Mouse (Mus musculus): ENCODE data around the gene Bloc1s4. TPM values are rescaled to one million over a fixed set of nuclear protein-coding genes. Genes with fewer than 3 reads are reported as not detected.
A peak's percentile ranks its signal among the peaks of the same experiment; 100 is the strongest.
"Not testable (repeated sequence)": the region's sequence is repeated elsewhere in the genome, so short reads cannot be mapped to it uniquely, and the experiment has no call there.

Gene Bloc1s4
- 19.7 and 20.6 TPM in 2 replicates for polyA plus RNA-seq (2016; fragmentation: Nextera tagmentation; extraction: Ambion mirVana)

DNA sequence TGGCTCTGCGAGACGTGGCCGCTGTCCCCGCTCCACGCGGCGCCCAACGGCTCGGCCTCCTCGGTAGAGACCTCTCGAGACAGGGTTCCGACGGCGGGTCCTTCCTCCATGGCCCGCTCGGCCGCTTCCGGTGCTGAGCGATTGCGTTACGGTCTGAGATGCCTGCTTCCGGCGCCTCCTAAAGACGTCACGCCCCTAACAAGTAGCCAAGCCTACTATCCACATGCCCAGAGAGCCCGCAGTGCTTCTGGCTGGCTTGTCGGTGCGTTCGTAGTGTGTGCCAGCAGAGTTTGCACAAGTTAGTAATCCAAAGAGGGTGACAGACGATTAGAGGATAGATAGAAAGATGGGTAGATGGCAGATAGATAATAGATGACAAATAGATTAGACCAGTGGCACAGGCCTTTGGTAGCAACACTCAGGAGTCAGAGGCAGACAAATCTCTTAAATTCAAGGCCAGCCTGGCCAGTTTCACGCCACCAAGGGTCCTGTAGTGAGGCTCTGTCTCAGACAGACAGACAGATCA, at the start of gene Bloc1s4:
Gene Bloc1s4 (minus strand): TSS at position 115 of the 526 bp plus-strand sequence.
- Histone ChIP-seq H3K36me3 (replicated peaks) (peaks cover 5% of the 10 kb centered on the region; the same call in 1 of the 2 replicates), H3K27ac (peak within 1 kb of the TSS; percentile 88), H3K4me3 (peak within 1 kb of the TSS; percentile 74), H3K9me3 (no peaks in the 10 kb centered on the region), H3K4me1 (peaks cover 19% of the 10 kb centered on the region), H3K27me3 (ENCODE audit: poor library complexity, severe bottlenecking) (no peaks in the 10 kb centered on the region)
- DNase-seq (ENCODE audit: extremely low spot score, low spot score): peak; percentile 93
- WGBS: 4% methylated on average over 31 of the region's 31 CpGs

DNA sequence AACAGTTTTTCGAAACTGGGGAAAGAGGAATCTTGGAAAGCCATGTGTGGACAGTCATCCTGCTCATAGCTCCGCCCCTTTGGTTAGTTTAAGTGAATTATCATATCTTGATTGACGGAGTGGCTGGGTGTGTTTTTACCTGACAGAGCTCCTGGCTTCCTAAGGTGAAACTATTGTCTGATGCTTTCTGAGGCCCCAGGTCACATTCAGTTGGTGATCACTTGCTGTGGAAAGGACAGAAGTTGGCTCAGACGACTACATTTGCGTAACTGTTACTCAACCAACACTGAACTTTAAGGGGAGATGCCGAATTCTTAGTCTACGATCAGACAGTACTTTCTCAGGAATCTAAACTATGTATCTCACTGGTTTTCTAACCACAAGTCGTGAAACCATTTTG, 48.8 kb upstream of the Bloc1s4 start:
- Histone ChIP-seq H3K4me3 (peak overlapping the region; percentile 74), H3K27me3 (ENCODE audit: poor library complexity, severe bottlenecking) (peaks cover 10% of the 10 kb centered on the region), H3K27ac (peak overlapping the region; percentile 94), H3K4me1 (peaks cover 20% of the 10 kb centered on the region), H3K9me3 (no peaks in the 10 kb centered on the region), H3K36me3 (replicated peaks) (peaks cover 26% of the 10 kb centered on the region)
- no peak for DNase-seq (ENCODE audit: extremely low spot score, low spot score)
- WGBS: 49% methylated on average over 8 of the region's 8 CpGs

DNA sequence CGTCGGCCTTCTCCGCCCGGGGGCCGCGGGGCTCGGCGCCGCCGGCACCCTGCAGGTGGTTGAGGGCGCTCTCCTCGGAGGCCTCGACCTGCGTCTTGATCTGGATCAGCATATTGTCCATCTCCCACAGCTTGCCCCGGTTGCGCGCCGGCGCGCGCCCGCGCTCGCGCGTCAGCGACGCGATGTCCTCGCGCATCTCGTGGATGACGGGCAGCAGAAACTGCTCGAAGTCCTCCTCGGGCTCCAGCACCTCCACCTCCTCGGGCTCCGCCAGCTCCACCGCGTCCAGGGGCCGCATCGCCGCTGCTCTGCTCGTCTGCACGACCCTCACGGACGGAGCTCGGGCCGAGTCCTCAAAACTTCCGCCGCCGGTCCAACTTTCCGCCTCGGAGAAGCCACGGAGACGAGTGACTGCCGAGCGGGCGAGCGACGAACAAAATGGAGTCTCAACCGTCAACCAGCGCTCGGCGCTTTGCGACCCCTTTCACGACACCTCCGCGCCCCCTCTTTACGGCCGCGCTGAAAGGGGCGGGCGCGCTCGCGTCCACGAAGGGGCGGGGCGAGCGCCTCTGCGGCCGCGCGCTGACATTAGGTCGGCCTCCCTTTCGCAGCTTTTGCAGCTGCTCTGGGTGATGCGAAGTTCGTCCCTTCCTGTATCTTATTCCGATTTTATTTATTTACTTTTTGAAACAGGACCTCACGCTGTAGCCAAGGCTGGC, 48.0 kb upstream of the Bloc1s4 start, which contains the start of gene Mrfap1:
Gene Mrfap1 (minus strand): TSS at position 477 of the 719 bp plus-strand sequence.
- H3K27ac ChIP-seq: peak within 1 kb of the TSS; percentile 94
- H3K4me3 ChIP-seq: peak within 1 kb of the TSS; percentile 74
- peaks cover 26% of the 10 kb centered on the region for H3K36me3 ChIP-seq (replicated peaks)
- peak; percentile 93 for DNase-seq (ENCODE audit: extremely low spot score, low spot score)
- under 1% methylated on average over 90 of the region's 90 CpGs for WGBS
- H3K4me1 ChIP-seq: peaks cover 20% of the 10 kb centered on the region
- H3K27me3 ChIP-seq (ENCODE audit: poor library complexity, severe bottlenecking); H3K9me3 ChIP-seq: not testable (repeated sequence)

DNA sequence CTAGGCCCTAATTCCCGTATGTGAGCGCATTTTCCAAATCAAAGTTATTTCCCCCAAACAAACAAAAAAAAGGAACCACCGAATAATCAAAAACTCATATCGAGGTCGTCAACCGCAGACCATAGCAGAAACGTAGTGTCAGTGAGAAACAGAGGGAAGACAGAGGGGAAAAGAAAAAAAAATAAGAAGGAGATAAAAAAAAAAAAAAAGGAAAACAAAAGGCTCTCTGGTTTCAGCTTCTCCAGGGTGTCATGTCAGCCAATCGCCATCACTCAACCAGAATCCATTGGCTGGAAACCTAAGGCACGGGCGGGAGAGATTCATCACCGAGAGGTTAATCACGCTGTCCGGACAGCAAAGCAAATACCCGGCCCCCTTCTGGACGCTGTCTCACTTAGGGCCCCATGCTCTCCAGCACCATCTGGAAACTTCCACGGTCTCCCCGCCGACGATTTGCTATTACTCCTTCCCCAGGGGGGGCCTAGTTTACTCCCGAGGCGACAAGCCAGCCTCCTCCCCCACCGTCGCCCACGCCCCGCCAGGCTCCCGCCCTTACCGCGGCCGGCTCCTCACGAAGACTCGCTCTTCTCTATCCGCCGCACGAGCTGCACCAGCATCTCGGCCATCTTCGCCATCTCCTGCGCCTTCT, 47.3 kb upstream of the Bloc1s4 start:
- WGBS: 9% methylated on average over 37 of the region's 37 CpGs
- peak overlapping the region; percentile 94 for H3K27ac ChIP-seq
- H3K36me3 ChIP-seq (replicated peaks): peaks cover 27% of the 10 kb centered on the region
- not testable (repeated sequence) for H3K27me3 ChIP-seq (ENCODE audit: poor library complexity, severe bottlenecking); H3K9me3 ChIP-seq
- peaks cover 20% of the 10 kb centered on the region for H3K4me1 ChIP-seq
- DNase-seq (ENCODE audit: extremely low spot score, low spot score): peak; percentile 57
- H3K4me3 ChIP-seq: peak overlapping the region; percentile 74

DNA sequence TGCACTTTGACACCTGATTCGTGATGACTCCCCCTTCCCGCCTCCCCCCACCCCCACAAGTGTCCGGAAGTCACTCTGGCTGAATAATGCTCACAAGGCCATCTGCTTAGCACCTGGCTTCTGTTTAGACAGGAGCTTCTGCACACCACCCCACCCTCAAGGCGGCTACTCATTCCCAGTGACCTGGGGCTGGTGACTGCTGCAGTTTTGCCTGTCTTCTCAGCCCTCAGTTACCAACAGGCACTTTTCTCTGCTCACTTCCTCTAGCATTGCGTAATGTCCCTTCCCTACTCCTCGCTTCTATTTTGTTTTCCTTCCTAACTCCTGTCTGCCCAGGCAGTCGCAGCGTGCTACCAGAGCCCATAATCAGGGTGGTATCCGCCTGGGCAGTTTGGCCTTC, 43.4 kb upstream of the Bloc1s4 start:
- no peak for DNase-seq (ENCODE audit: extremely low spot score, low spot score)
- no peak overlapping the region for H3K27ac ChIP-seq
- H3K4me3 ChIP-seq: no peak overlapping the region
- no peaks in the 10 kb centered on the region for H3K27me3 ChIP-seq (ENCODE audit: poor library complexity, severe bottlenecking)
- peaks cover 10% of the 10 kb centered on the region for H3K4me1 ChIP-seq
- WGBS: 85% methylated on average over 9 of the region's 9 CpGs
- H3K36me3 ChIP-seq (replicated peaks): peaks cover 30% of the 10 kb centered on the region
- H3K9me3 ChIP-seq: no peaks in the 10 kb centered on the region

DNA sequence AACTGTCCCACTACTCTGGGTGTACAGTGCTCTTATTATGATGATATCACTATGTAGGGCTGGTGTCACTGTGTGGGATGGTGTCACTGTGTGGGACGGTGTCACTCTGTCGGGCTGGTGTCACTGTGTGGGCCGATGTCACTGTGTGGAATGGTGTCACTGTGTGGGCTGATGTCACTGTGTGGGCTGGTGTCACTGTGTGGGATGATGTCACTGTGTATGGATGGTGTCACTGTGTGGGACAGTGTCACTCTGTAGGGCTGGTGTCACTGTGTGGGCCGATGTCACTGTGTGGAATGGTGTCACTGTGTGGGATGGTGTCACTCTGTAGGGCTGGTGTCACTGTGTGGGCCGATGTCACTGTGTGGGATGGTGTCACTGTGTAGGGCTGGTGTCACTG, 37.6 kb upstream of the Bloc1s4 start:
- DNase-seq (ENCODE audit: extremely low spot score, low spot score): no peak
- Histone ChIP-seq H3K36me3 (replicated peaks) (peaks cover 4% of the 10 kb centered on the region; the same call in 1 of the 2 replicates), H3K4me3 (no peak overlapping the region), H3K27ac (no peak overlapping the region), H3K9me3 (peaks cover 10% of the 10 kb centered on the region; the same call in 1 of the 2 replicates), H3K4me1 (no peaks in the 10 kb centered on the region), H3K27me3 (ENCODE audit: poor library complexity, severe bottlenecking) (no peaks in the 10 kb centered on the region)
- 95% methylated on average over 5 of the region's 5 CpGs for WGBS

DNA sequence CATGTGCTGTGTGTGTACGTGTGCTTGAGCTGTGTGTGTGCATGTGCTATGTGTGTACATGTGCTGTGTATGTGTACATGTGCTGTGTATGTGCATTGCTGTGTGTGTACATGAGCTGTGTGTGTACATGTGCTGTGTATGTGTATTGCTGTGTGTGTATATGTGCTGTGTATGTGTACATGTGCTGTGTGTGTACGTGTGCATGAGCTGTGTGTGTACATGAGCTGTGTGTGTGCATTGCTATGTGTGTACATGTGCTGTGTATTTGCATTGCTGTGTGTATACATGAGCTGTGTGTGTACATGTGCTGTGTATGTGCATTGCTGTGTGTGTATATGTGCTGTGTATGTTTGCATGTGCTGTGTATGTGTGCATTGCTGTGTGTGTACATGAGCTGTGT, 31.1 kb upstream of the Bloc1s4 start:
- H3K4me1 ChIP-seq: peaks cover 17% of the 10 kb centered on the region
- H3K9me3 ChIP-seq: peaks cover 21% of the 10 kb centered on the region
- no peaks in the 10 kb centered on the region for H3K27me3 ChIP-seq (ENCODE audit: poor library complexity, severe bottlenecking)
- H3K4me3 ChIP-seq: no peak overlapping the region
- no peak overlapping the region for H3K27ac ChIP-seq
- no peak for DNase-seq (ENCODE audit: extremely low spot score, low spot score)
- WGBS: 92% methylated on average over 2 of the region's 2 CpGs
- no peaks in the 10 kb centered on the region for H3K36me3 ChIP-seq (replicated peaks)

DNA sequence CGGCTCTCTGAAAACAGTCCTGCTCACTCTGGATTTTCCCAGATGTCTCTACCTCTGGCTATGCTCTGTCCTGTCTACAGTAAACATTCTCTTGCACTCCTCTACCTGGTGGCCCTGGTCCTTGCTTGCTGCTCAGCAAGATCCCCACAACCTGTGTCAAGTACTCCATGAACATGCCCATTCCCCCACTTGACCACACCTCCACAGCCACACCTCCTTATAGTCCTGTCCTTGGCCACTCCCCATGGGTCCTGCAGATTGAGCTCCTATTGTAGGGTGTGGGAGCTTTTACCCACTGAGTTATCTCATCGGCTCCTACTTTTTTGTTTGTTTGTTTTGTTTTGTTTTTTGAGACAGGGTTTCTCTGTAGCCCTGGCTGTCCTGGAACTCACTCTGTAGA, 30.5 kb upstream of the Bloc1s4 start:
- Histone ChIP-seq H3K27me3 (ENCODE audit: poor library complexity, severe bottlenecking) (no peaks in the 10 kb centered on the region), H3K36me3 (replicated peaks) (no peaks in the 10 kb centered on the region), H3K9me3 (peaks cover 15% of the 10 kb centered on the region), H3K4me1 (peaks cover 17% of the 10 kb centered on the region), H3K27ac (no peak overlapping the region), H3K4me3 (no peak overlapping the region)
- WGBS: 89% methylated on average over 1 of the region's 2 CpGs
- no peak for DNase-seq (ENCODE audit: extremely low spot score, low spot score)

DNA sequence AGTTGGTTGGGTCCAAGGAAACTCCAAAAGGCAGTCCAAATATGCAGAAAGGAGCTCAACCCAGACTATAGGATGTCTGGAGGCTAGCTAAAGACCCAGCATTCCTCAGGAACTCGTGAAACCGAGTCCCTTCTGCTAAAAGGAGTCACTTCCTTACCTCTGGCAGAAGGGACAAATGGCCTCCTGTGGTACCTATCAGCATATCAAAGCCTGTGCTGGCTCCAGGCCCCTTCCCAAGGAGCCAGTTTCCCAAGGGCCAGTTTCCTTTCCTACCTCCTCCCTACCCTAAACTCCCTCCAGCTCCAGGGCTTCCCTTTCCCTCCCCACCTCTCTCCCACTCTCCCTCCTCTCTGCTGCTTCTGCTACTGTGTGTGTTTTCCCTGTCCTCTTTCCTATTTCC, 28.7 kb upstream of the Bloc1s4 start:
- Histone ChIP-seq H3K9me3 (peaks cover 15% of the 10 kb centered on the region), H3K4me1 (peaks cover 17% of the 10 kb centered on the region), H3K27me3 (ENCODE audit: poor library complexity, severe bottlenecking) (no peaks in the 10 kb centered on the region), H3K27ac (no peak overlapping the region), H3K36me3 (replicated peaks) (no peaks in the 10 kb centered on the region), H3K4me3 (no peak overlapping the region)
- no peak for DNase-seq (ENCODE audit: extremely low spot score, low spot score)
- 0% methylated on average over 2 of the region's 2 CpGs for WGBS

DNA sequence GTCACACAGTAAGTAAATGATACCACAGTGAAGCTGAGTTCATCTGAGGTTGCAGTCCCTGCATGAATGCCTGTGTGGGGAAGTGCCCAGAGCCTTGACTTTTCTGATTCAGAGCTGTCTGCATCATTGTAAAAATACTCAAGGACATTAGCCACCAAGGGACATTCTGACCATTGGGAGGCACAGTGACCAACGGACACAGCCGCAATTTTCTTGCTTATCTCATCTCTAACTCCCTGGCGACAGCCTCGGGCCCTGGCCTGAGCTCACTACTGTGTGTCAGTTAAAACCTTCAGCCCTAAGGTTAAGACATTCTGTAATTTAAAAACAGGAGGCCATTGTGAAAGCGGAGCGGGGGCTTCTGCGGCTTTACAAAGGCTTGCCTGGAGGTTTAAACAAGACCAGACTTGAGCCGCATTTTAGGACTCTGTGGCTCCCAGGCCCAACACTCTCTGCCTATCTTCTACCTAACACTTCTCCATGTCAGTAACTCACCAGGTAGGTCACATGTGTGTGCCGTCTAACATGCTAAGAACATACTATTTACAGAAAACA, 27.6 kb upstream of the Bloc1s4 start:
- WGBS: 19% methylated on average over 9 of the region's 9 CpGs
- H3K36me3 ChIP-seq (replicated peaks): no peaks in the 10 kb centered on the region
- H3K27ac ChIP-seq: peak overlapping the region; percentile 56
- no peak overlapping the region for H3K4me3 ChIP-seq
- peaks cover 17% of the 10 kb centered on the region for H3K4me1 ChIP-seq
- H3K9me3 ChIP-seq: peaks cover 15% of the 10 kb centered on the region
- no peak for DNase-seq (ENCODE audit: extremely low spot score, low spot score)
- H3K27me3 ChIP-seq (ENCODE audit: poor library complexity, severe bottlenecking): no peaks in the 10 kb centered on the region

DNA sequence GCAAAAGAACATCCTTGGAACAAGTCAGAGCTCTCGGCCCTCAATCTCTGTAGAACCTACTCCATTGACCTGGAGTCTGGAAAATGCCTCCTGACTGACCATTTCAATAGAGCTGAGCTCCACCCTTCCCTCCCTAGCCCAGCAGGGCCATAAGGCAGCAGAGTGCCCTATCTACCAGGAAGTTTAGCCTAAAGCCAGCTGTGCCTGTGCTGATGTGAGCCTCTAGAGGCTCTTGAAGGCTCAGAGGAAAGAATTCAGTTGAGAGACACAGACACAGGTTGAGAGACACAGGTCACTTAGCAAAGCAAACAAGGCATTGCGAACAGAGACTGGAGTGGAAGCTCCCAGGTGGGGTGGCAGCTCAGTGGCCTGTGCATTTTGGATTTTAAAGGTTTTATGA, 26.9 kb upstream of the Bloc1s4 start:
- H3K27ac ChIP-seq: no peak overlapping the region
- H3K4me3 ChIP-seq: no peak overlapping the region
- DNase-seq (ENCODE audit: extremely low spot score, low spot score): no peak
- H3K36me3 ChIP-seq (replicated peaks): no peaks in the 10 kb centered on the region
- H3K9me3 ChIP-seq: peaks cover 8% of the 10 kb centered on the region
- peaks cover 17% of the 10 kb centered on the region for H3K4me1 ChIP-seq
- no peaks in the 10 kb centered on the region for H3K27me3 ChIP-seq (ENCODE audit: poor library complexity, severe bottlenecking)
- WGBS: 91% methylated on average over 2 of the region's 2 CpGs

DNA sequence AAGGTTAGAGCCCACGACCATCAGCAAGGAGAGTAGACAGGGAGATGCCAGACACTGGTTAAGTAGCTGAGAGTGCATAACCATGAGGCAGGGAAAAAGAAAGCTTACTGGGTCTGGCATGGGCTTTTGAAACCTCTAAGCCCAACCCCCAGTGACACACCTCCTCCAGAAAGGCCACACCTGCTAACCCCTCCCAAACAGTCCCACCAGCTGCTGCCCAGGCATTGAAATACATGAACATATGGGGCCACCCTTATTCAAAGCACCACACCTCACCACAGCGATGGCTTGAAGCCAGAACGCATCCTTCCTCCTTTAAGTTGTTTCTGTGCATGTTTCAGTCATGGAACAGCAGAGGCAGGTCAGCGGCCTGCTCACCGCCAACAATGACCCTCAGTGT, 24.1 kb upstream of the Bloc1s4 start:
- no peaks in the 10 kb centered on the region for H3K36me3 ChIP-seq (replicated peaks)
- no peak overlapping the region for H3K4me3 ChIP-seq
- 84% methylated on average over 5 of the region's 5 CpGs for WGBS
- peak overlapping the region; percentile 44 for H3K27ac ChIP-seq
- no peaks in the 10 kb centered on the region for H3K9me3 ChIP-seq
- no peak for DNase-seq (ENCODE audit: extremely low spot score, low spot score)
- no peaks in the 10 kb centered on the region for H3K27me3 ChIP-seq (ENCODE audit: poor library complexity, severe bottlenecking)
- H3K4me1 ChIP-seq: peaks cover 22% of the 10 kb centered on the region

DNA sequence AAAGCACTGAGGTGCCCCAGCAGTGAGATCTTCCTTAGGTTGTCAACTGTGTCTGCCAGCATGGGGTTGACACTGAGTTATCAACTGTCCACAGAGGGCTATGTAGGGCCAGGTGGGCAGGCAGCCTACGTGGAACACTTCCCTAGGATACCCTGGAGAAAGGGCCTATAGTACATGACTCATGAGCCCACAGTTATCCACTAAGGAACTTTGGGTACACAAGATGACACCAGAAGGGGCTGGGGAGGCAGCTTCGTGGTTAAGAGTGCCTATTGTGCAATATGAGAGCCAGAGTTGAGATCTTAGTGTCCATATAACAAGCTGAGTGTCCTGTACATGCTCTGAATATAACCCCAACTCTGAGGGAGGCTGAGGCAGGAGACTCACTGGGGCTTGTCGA, 21.2 kb upstream of the Bloc1s4 start:
- Histone ChIP-seq H3K27ac (no peak overlapping the region), H3K36me3 (replicated peaks) (no peaks in the 10 kb centered on the region), H3K4me1 (peaks cover 19% of the 10 kb centered on the region), H3K4me3 (no peak overlapping the region), H3K27me3 (ENCODE audit: poor library complexity, severe bottlenecking) (no peaks in the 10 kb centered on the region), H3K9me3 (no peaks in the 10 kb centered on the region)
- 61% methylated on average over 3 of the region's 3 CpGs for WGBS
- DNase-seq (ENCODE audit: extremely low spot score, low spot score): no peak

All from forebrain, embryonic 10.5 days (tissue).